Mouse (Mus musculus) hindbrain, embryonic 13.5 days (tissue): ENCODE measurements around the gene Gm10477. TPM values are rescaled to one million over a fixed set of nuclear protein-coding genes. Genes with fewer than 3 reads are reported as not detected.
"Not testable (repeated sequence)": the region's sequence is repeated elsewhere in the genome, so short reads cannot be mapped to it uniquely, and the experiment has no call there.

Source experiments
- ATAC-seq: fragments of 200-750 bp; cut with Nextera tagmentation; 2 replicates; pipeline ENCODE4 v1.8.0; 2017; ENCODE audit warnings: moderate TSS enrichment; ENCODE audit not compliant: low FRiP score
- H3K27ac ChIP-seq: fragments of 300-500 bp; sonication (generic); 2 replicates; pipeline ENCODE4 v1.5.1; 2015; ENCODE audit warnings: inconsistent platforms, mild to moderate bottlenecking, moderate library complexity
- H3K27me3 ChIP-seq: fragments of 300-500 bp; sonication (generic); 2 replicates; pipeline ENCODE4 v1.6.1; 2015; ENCODE audit warnings: mild to moderate bottlenecking, inconsistent platforms
- H3K36me3 ChIP-seq: fragments of 300-500 bp; sonication (generic); 2 replicates; pipeline ENCODE4 v1.6.1; 2015; ENCODE audit warnings: mild to moderate bottlenecking, inconsistent platforms
- H3K4me1 ChIP-seq: fragments of 300-500 bp; sonication (generic); replicated peaks from 2 replicates; pipeline ENCODE4 v1.6.1; 2015; ENCODE audit warnings: inconsistent platforms
- H3K4me2 ChIP-seq: fragments of 300-500 bp; sonication (generic); 2 replicates; pipeline ENCODE4 v1.6.1; 2015; ENCODE audit warnings: inconsistent platforms, mild to moderate bottlenecking, moderate library complexity
- H3K4me3 ChIP-seq: fragments of 300-500 bp; sonication (generic); 2 replicates; pipeline ENCODE4 v1.5.1; 2015; ENCODE audit warnings: mild to moderate bottlenecking, inconsistent platforms
- H3K9ac ChIP-seq: fragments of 300-500 bp; sonication (generic); 2 replicates; pipeline ENCODE4 v1.6.1; 2015; ENCODE audit warnings: mild to moderate bottlenecking, inconsistent platforms
- H3K9me3 ChIP-seq: fragments of 300-500 bp; sonication (generic); 2 replicates; pipeline ENCODE4 v1.6.1; 2016; ENCODE audit warnings: inconsistent platforms
- WGBS: fragments of 180-500 bp; shearing (Covaris S2); methylation state at CpG from one replicate; pipeline ENCODE4 v1.1.7; 2015; 5-methylcytosine and 5-hydroxymethylcytosine counted together
- polyA plus RNA-seq: library from polyadenylated mRNA; unstranded; fragments of >200 nt; fragmentation: Nextera tagmentation; extraction: Ambion mirVana; gene quantifications from 2 replicates; pipeline ENCODE4 v1.2.1, GENCODE M21; 2015

Gm10477 gene
- polyA plus RNA-seq = not detected in 2 replicates

DNA sequence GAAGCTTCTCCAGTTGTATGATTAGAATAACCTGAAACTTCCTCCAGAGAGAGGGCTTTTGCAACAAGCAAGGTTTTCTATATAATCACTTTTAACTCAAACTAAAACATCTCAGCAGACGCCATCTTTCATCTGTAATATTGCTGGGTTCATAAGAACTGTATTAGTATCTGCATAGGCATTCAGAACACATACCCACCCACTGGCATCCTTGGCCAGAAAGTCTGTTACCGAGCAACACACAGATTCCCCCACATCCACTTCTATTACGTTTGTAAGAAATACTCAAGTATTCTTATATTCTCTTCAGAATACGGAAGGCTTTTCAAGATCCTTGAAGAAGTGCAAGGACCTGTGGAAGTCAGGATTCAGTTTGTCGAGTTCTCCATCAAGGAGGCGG is at the start of gene Gm10477:
Gm10477 (plus strand) TSS at position 301 of the 400 bp plus-strand sequence.
- H3K9me3 ChIP-seq, ATAC-seq, H3K4me2 ChIP-seq, H3K4me1 ChIP-seq, H3K9ac ChIP-seq, H3K27me3 ChIP-seq, H3K36me3 ChIP-seq, H3K27ac ChIP-seq, H3K4me3 ChIP-seq: not testable (repeated sequence)
- 90% methylated on average over 6 of the region's 6 CpGs for WGBS

DNA sequence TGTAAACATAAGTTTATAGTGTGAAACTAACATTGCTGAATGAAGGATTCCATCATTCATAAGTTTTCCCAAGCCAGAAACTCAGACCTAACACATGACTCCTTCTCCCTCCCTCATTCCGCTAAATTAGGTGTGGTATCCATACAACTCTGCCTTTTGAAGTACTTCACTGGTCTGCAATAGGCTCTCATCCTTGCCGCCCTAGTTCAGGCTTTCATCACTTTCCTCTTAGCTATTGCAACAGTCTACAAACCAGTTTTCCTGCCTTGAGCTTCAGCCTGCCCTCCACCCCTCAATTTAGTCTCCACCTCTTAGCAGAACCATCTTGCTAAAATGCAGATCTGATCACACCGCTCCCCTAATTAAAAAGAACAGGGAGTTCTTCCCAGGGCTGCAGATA is 47.0 kb upstream of the Gm10477 start:
- 93% methylated on average over 3 of the region's 3 CpGs for WGBS
- Histone ChIP-seq H3K4me1 (no peaks in the 10 kb centered on the region), H3K4me3 (no peak overlapping the region), H3K9ac (no peak overlapping the region), H3K27me3 (no peaks in the 10 kb centered on the region), H3K36me3 (peaks cover 6% of the 10 kb centered on the region), H3K9me3 (no peaks in the 10 kb centered on the region), H3K4me2 (no peak overlapping the region), H3K27ac (no peak overlapping the region)
- ATAC-seq = no peak

DNA sequence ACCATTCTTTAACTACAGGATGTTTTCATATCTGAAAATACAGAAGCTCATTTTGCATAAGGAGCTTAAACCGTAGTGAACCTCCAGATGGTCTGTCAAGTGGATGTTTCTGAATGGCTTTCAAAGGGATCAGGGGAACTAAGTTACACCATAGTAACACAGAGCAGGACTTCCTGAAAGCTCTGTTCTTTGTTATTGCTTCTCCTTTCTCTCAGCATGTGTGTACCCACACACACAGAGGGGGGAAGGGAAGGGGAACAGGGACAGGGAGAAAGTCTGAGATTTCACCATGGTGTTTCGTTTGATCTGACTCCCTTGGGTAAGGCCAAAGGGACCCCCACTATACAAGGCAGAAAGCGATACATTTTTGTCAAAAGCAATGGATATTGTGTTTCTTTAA is 42.6 kb upstream of the Gm10477 start:
- peaks cover 13% of the 10 kb centered on the region for H3K36me3 ChIP-seq
- no peak overlapping the region for H3K9ac ChIP-seq
- H3K27ac ChIP-seq = no peak overlapping the region
- H3K9me3 ChIP-seq = no peaks in the 10 kb centered on the region
- H3K27me3 ChIP-seq = no peaks in the 10 kb centered on the region
- no peak overlapping the region for H3K4me3 ChIP-seq
- no peaks in the 10 kb centered on the region for H3K4me1 ChIP-seq
- no peak overlapping the region for H3K4me2 ChIP-seq
- ATAC-seq = no peak
- WGBS = 60% methylated on average over 3 of the region's 3 CpGs

DNA sequence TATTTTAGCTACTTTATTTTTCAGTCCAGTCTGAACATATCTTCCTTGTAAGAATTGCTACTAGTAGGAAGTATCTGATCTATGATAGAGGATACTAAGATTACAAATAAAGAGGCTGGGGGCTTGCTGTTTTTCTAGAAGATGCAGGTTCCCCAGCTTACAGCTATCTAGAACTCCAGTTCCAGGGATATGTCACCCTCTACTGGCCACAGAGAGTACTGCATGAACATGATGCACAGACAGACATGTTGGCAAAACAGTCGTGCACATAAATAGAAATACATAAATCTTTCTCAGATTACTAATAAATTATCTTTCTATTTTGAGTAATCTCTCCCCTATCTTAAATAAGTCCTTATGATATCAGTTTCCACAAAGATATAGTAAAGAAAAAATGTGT is 34.8 kb upstream of the Gm10477 start:
- H3K4me2 ChIP-seq = no peak overlapping the region
- H3K9me3 ChIP-seq = no peaks in the 10 kb centered on the region
- ATAC-seq = no peak

DNA sequence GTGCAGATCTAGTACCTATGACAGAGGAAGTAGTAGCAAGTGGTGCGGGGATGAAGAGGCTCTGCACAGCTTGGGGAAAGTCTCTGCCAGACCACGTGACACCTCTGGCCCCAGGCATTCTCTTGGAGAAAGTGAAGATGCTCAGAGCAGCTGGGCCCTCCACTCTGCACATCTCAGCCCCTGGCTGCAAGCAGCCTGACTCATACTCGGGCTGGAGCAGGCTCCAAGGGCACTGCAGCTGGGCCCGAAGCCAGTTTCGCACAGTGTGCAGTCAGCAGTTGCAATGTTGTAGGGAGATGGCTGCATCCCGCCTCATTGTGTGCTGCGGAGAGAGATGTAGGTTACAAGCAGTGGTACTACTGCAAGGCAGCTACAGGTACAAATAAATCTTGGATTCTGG is 27.3 kb upstream of the Gm10477 start:
- no peak overlapping the region for H3K27ac ChIP-seq
- no peak overlapping the region for H3K9ac ChIP-seq
- H3K4me2 ChIP-seq = no peak overlapping the region
- no peaks in the 10 kb centered on the region for H3K27me3 ChIP-seq
- no peaks in the 10 kb centered on the region for H3K4me1 ChIP-seq
- peaks cover 9% of the 10 kb centered on the region for H3K36me3 ChIP-seq
- no peak for ATAC-seq
- no peaks in the 10 kb centered on the region for H3K9me3 ChIP-seq
- no peak overlapping the region for H3K4me3 ChIP-seq
- WGBS = 86% methylated on average over 7 of the region's 7 CpGs

More for the DNA sequence above, 34.8 kb upstream of the Gm10477 start:
- 10% methylated on average over 1 of the region's 1 CpGs for WGBS
- Histone ChIP-seq H3K4me3 (no peak overlapping the region), H3K36me3 (no peaks in the 10 kb centered on the region), H3K4me1 (no peaks in the 10 kb centered on the region), H3K9ac (no peak overlapping the region), H3K27ac (no peak overlapping the region), H3K27me3 (no peaks in the 10 kb centered on the region)

DNA sequence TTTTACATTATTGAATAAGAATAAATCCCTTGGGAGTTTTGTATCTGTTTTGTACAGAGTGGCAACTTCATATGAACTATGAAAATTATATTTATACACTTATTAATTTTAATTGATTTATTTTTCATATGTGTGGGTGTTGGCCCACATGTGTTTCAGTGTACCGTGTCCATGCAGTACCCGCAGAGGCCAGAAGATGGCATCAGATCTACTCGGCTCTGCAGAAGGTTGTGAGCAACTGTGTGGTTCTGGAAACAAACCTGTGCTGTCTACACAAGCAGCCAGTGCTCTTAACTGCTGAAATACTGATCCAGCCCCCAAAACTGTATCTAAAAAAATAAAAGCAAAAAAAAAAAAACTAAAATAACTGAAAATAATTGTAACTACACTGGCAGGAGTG is 6.7 kb downstream of the Gm10477 start:
- Histone ChIP-seq H3K9ac (no peak overlapping the region), H3K4me3 (no peak overlapping the region), H3K4me1 (no peaks in the 10 kb centered on the region), H3K9me3 (no peaks in the 10 kb centered on the region), H3K27ac (no peak overlapping the region), H3K4me2 (no peak overlapping the region), H3K36me3 (no peaks in the 10 kb centered on the region), H3K27me3 (no peaks in the 10 kb centered on the region)
- no peak for ATAC-seq
- WGBS = 14% methylated on average over 3 of the region's 3 CpGs

DNA sequence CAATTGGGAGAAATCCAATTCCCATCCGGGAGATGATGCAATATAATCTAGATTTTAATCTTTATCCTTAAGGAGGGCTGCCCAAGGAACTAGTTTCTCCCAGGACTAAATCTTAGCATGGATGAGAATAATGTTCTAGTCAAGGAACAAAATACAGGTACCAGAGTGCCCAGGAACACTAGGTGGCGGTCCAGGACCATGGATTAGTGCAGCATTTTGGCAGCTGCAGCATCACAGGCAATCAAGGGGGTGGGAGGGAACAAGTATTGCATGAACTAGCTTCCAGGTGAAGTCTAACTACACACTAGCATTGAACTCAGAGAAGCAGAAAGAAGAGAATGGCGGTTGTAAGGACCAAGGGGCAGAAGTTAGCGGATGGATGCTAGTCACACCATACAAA is 12.6 kb downstream of the Gm10477 start:
- 54% methylated on average over 4 of the region's 4 CpGs for WGBS

DNA sequence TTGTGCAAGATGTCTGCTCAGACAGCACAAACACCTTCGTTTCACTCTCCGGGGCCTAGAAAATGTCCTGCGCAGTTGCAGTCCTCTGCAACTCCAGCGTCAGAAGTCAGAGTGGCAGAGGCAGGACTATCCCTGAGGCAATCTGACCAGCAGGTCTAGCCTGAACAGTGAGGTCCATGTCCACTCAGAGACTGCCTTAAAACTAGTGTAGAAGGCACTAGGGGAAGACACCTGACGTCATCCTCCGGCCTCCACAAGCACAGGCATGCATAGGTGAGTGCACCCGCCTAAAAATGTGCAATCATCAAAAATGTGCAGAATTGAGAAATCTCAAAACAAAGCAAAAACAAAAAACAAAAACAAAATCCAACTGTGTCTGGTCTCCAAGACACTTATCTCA is 25.0 kb downstream of the Gm10477 start, which contains the start of gene Gm648:
Gm648 (minus strand) TSS at position 101 of the 400 bp plus-strand sequence.
- H3K4me1 ChIP-seq = no peaks in the 10 kb centered on the region
- H3K9me3 ChIP-seq = no peaks in the 10 kb centered on the region
- H3K36me3 ChIP-seq = no peaks in the 10 kb centered on the region
- H3K4me3 ChIP-seq = no peak within 1 kb of the TSS
- no peak within 1 kb of the TSS for H3K9ac ChIP-seq
- 91% methylated on average over 7 of the region's 7 CpGs for WGBS
- H3K27me3 ChIP-seq = no peaks in the 10 kb centered on the region
- no peak for ATAC-seq
- H3K27ac ChIP-seq = no peak within 1 kb of the TSS
- no peak within 1 kb of the TSS for H3K4me2 ChIP-seq

More for the DNA sequence above, 12.6 kb downstream of the Gm10477 start:
- Histone ChIP-seq H3K4me1 (no peaks in the 10 kb centered on the region), H3K4me3 (no peak overlapping the region), H3K27me3 (no peaks in the 10 kb centered on the region), H3K4me2 (no peak overlapping the region), H3K27ac (no peak overlapping the region), H3K36me3 (no peaks in the 10 kb centered on the region), H3K9me3 (no peaks in the 10 kb centered on the region), H3K9ac (no peak overlapping the region)
- no peak for ATAC-seq

DNA sequence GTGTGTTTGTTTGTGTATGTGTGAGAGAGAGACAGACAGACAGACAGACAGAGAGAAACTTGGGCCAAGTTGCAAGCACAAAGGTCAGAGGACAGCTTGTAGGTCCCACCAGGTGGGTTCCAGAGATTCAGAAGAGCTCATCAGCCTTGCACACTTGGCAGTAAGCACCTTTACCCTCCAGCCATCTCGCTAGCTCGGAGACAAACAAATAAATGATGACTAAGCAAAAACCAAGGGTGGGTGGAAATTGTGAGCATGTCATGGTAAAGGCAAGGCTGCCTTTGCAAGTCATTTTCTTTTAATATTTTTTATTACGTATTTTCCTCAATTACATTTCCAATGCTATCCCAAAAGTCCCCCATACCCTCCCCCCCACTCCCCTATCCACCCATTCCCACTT is 29.0 kb downstream of the Gm10477 start:
- H3K27ac ChIP-seq = no peak overlapping the region
- no peaks in the 10 kb centered on the region for H3K27me3 ChIP-seq
- no peak for ATAC-seq
- no peaks in the 10 kb centered on the region for H3K4me1 ChIP-seq
- no peaks in the 10 kb centered on the region for H3K9me3 ChIP-seq
- no peak overlapping the region for H3K9ac ChIP-seq
- no peaks in the 10 kb centered on the region for H3K36me3 ChIP-seq
- WGBS = 89% methylated on average over 3 of the region's 3 CpGs
- H3K4me3 ChIP-seq = no peak overlapping the region
- no peak overlapping the region for H3K4me2 ChIP-seq

DNA sequence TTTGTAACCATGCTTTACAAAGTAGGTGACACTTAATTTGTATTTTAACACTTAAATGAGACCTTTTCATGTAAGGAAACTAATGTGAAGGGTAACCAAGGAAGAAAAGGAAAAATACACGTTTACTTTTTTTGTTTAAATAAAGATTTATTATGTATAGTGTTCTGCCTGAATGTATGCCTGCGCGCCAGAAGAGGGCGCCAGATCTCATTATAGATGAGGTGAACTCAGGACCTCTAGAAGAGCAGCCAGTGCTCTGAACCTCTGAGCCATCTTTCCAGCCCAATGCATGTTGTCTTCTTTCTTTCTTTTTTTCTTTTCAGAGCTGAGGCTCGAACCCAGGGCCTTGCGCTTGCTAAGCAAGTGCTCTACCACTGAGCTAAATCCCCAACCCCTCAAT is 47.9 kb downstream of the Gm10477 start:
- 18% methylated on average over 6 of the region's 6 CpGs for WGBS

More for the DNA sequence above, 47.9 kb downstream of the Gm10477 start:
- Histone ChIP-seq H3K27ac (no peak overlapping the region), H3K36me3 (no peaks in the 10 kb centered on the region), H3K27me3 (no peaks in the 10 kb centered on the region), H3K4me1 (no peaks in the 10 kb centered on the region), H3K9ac (no peak overlapping the region), H3K4me2 (no peak overlapping the region), H3K4me3 (no peak overlapping the region), H3K9me3 (no peaks in the 10 kb centered on the region)
- ATAC-seq = no peak

Other genes with a start within 250 kb of the Gm10477 start
- gene Zfp449, start 178.3 kb upstream of the Gm10477 start, polyA plus RNA-seq = 5.4 and 5.5 TPM in 2 replicates
- gene Smim10l2a, start 150.2 kb upstream of the Gm10477 start, polyA plus RNA-seq = 20.4 and 20.7 TPM in 2 replicates
- 1.4 TPM in 1 of 2 replicates, not detected in the other for gene Gm2174, start 76.8 kb upstream of the Gm10477 start, polyA plus RNA-seq
- 18.8 and 20.3 TPM in 2 replicates for gene Ints6l, start 69.9 kb upstream of the Gm10477 start, polyA plus RNA-seq
- 0.19 and 0.27 TPM in 2 replicates for gene Gm648, start 24.9 kb downstream of the Gm10477 start, polyA plus RNA-seq
- gene Mmgt1, start 73.3 kb downstream of the Gm10477 start, polyA plus RNA-seq = 54.1 and 54.9 TPM in 2 replicates
- gene Slc9a6, start 85.0 kb downstream of the Gm10477 start, polyA plus RNA-seq = 52.5 and 54.8 TPM in 2 replicates
- 127 and 139 TPM in 2 replicates for gene Fhl1, start 207.0 kb downstream of the Gm10477 start, polyA plus RNA-seq